Mouse (Mus musculus): ENCODE measurements around the gene Cep162.

- no peak for TF ChIP-seq EP300 (IDR thresholded peaks at IDR 0.05; ENCODE audit: low read depth)
- TF ChIP-seq CTCF (IDR thresholded peaks at IDR 0.05; ENCODE audit: low read depth) = no peak
Measured at GRCm38 (mm10) chr9:87213204-87213603, 42.1 kb downstream of the Cep162 start.

Measured in heart, postnatal 0 days (tissue).